11 mouse cellular contexts compared by ENCODE assay signal in the genomic region with DNA sequence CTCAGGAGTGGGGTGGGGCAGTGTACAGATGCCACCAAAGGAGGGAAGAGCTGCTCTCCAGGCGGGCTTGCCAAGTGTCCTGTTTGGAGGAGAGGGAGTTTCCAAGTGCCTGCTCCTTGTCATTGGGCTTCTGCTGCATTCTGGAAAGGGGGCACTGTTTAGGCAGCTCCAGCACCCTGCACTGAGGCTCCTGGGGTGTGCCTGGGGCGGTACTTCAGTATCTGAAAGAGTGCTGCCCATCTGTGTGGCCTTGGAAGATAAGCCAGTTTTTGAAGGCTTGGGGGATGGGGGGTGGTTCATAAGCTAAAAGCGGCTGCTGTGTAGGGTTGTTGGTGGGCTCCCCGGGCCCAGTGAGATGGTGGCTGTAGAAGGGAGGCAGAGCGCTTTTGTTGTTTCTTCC. TPM values are rescaled to one million over a fixed set of nuclear protein-coding genes. Genes with fewer than 3 reads are reported as not detected.
A peak's percentile ranks its signal among the peaks of the same experiment; 100 is the strongest.
DNase-seq lines count a peak whose midpoint lies in the region; ATAC-seq and TF ChIP-seq lines count a peak whose summit lies in the region.
"Had no signal": no experiment of that assay in that cellular context is flagged by ENCODE, and none has a peak within 500 bp of the region (broad histone marks: within the 10 kb centered on the region; RNA-seq: fewer than 3 reads in every experiment).

No protein-coding gene starts in this region.

- H3K36me3 ChIP-seq in heart, embryonic 12.5 days = peaks cover 33% of the 10 kb centered on the region
- peaks cover 44% of the 10 kb centered on the region for H3K36me3 ChIP-seq in E14TG2a.4 (ENCODE audit: insufficient read depth, low read length)
- H3K36me3 ChIP-seq in liver, embryonic 16.5 days (ENCODE audit: control insufficient read depth, insufficient read depth) = peaks cover 38% of the 10 kb centered on the region
- peaks cover 15% of the 10 kb centered on the region; the same call in 1 of the 2 replicates for H3K36me3 ChIP-seq in thymus, adult 2 months (ENCODE audit: control insufficient read depth, insufficient read depth, low read length)

- no peak for TF ChIP-seq CTCF in E14TG2a.4 (conservative IDR thresholded peaks at IDR 0.05; ENCODE audit: low read length)
- no peak for TF ChIP-seq CTCF in thymus, adult 2 months (IDR thresholded peaks at IDR 0.05; ENCODE audit: borderline replicate concordance, control insufficient read depth, extremely low read depth, insufficient read depth, low read length, poor library complexity)

- DNase-seq in heart, adult 8-10 months (ENCODE audit: low spot score) = no peak
- DNase-seq in layer of hippocampus, postnatal 25 days (ENCODE audit: extremely low spot score in 1 of 2, low spot score in 1 of 2) = no peak
- DNase-seq in thymus, adult 2 months = no peak
- DNase-seq in embryo, embryonic 10 days (ENCODE audit: low spot score) = no peak
- DNase-seq: gastrocnemius, postnatal 36 days; lung, postnatal 4 days; thymus, postnatal 14 days had no signal

- H3K27ac ChIP-seq in heart, embryonic 12.5 days (ENCODE audit: poor library complexity, severe bottlenecking) = peak overlapping the region; percentile 74
- peak overlapping the region; percentile 99 for H3K27ac ChIP-seq in liver, embryonic 16.5 days (ENCODE audit: low read length)
- H3K27ac ChIP-seq in thymus, adult 2 months (ENCODE audit: control insufficient read depth, insufficient read depth, low read length) = no peak overlapping the region

- no peaks in the 10 kb centered on the region for H3K27me3 ChIP-seq in heart, embryonic 12.5 days (replicated peaks)
- H3K27me3 ChIP-seq in E14TG2a.4 (ENCODE audit: insufficient read depth, low read length) = no peaks in the 10 kb centered on the region
- H3K27me3 ChIP-seq in liver, embryonic 16.5 days (ENCODE audit: control insufficient read depth, insufficient read depth, low read depth, low read length) = no peaks in the 10 kb centered on the region
- no peaks in the 10 kb centered on the region for H3K27me3 ChIP-seq in thymus, adult 2 months (ENCODE audit: control insufficient read depth, insufficient read depth, low read length)

- ATAC-seq in heart, embryonic 12.5 days (ENCODE audit: insufficient number of reproducible peaks, low FRiP score) = peak; percentile 86
- ATAC-seq in common myeloid progenitor, adult 5-6 weeks (replicated peaks; ENCODE audit: low read depth, poor library complexity, severe bottlenecking) = peak; percentile 53
- peak; percentile 84 for ATAC-seq in liver, embryonic 16.5 days (ENCODE audit: low read depth)

- peak overlapping the region; percentile 27 for H3K4me2 ChIP-seq in heart, embryonic 12.5 days
- H3K4me2 ChIP-seq in liver, embryonic 16.5 days (ENCODE audit: low read depth, low read length) = peak overlapping the region; percentile 76

- WGBS in heart, embryonic 12.5 days = 57% methylated on average over 5 of the region's 5 CpGs
- WGBS in liver, embryonic 16.5 days (ENCODE audit: insufficient replicate concordance) = 17% methylated on average over 5 of the region's 5 CpGs
- WGBS in thymus, adult 2 months = 82% methylated on average over 5 of the region's 5 CpGs

- H3K4me3 ChIP-seq in heart, embryonic 12.5 days = no peak overlapping the region
- 0 out of 2 replicates have a peak overlapping the region, but pooled peaks have one; percentile 10 for H3K4me3 ChIP-seq in E14TG2a.4 (replicated peaks; ENCODE audit: low read length)
- peak overlapping the region; percentile 62 for H3K4me3 ChIP-seq in liver, embryonic 16.5 days (ENCODE audit: low read depth, low read length)
- H3K4me3 ChIP-seq in thymus, adult 2 months (ENCODE audit: control insufficient read depth, insufficient read depth, low read length) = no peak overlapping the region

- TF ChIP-seq POLR2A in thymus, adult 2 months (IDR thresholded peaks at IDR 0.05; ENCODE audit: control insufficient read depth, extremely low read depth, insufficient read depth, low read length, poor library complexity) = no peak

- H3K9me3 ChIP-seq in heart, embryonic 12.5 days (replicated peaks) = no peaks in the 10 kb centered on the region
- no peaks in the 10 kb centered on the region for H3K9me3 ChIP-seq in E14TG2a.4 (ENCODE audit: low read length)
- no peaks in the 10 kb centered on the region for H3K9me3 ChIP-seq in liver, embryonic 16.5 days (replicated peaks; ENCODE audit: control insufficient read depth, low read length)

- peak overlapping the region; percentile 18; the same call in 1 of the 2 replicates for H3K9ac ChIP-seq in heart, embryonic 12.5 days
- H3K9ac ChIP-seq in liver, embryonic 16.5 days (ENCODE audit: low read depth, low read length) = peak overlapping the region; percentile 84

- H3K4me1 ChIP-seq in heart, embryonic 12.5 days (replicated peaks) = peaks cover 16% of the 10 kb centered on the region
- H3K4me1 ChIP-seq in E14TG2a.4 (replicated peaks; ENCODE audit: low read depth, low read length) = peaks cover 83% of the 10 kb centered on the region
- peaks cover 65% of the 10 kb centered on the region for H3K4me1 ChIP-seq in liver, embryonic 16.5 days (ENCODE audit: control insufficient read depth, low read depth, low read length)
- H3K4me1 ChIP-seq in thymus, adult 2 months (replicated peaks; ENCODE audit: control insufficient read depth, insufficient read depth, low read length) = peaks cover 9% of the 10 kb centered on the region

RNA-seq across cellular contexts. Expression of a gene that starts 5.4 kb away (rescaled TPM):
- polyA plus RNA-seq in heart, embryonic 12.5 days (2016; fragmentation: Nextera tagmentation; extraction: Ambion mirVana) = 24.9 and 26.2 TPM in 2 replicates
- total RNA-seq in heart, adult 8-10 months (2022) = 10 to 100 TPM; 20.0 to 23.2 (median 21.8) TPM
- 31.2 and 41.1 TPM in 2 replicates for total RNA-seq in common myeloid progenitor, adult 5-6 weeks (2017)
- polyA plus RNA-seq in liver, embryonic 16.5 days (2015; fragmentation: Nextera tagmentation; extraction: Ambion mirVana) = 113 and 118 TPM in 2 replicates
- total RNA-seq in layer of hippocampus, postnatal 25 days (2021) = 10 to 100 TPM; 23.2 to 32.4 TPM
- 67.8 and 79.9 TPM in 2 replicates for polyA plus RNA-seq in thymus, adult 2 months (2012; rRNA removed)

RNA-seq across cellular contexts. Expression of a gene that starts 11.9 kb away (rescaled TPM):
- polyA plus RNA-seq in heart, embryonic 12.5 days (2016; fragmentation: Nextera tagmentation; extraction: Ambion mirVana) = 764 and 771 TPM in 2 replicates
- 100 to 1,000 TPM; 429 to 518 (median 467) TPM for total RNA-seq in heart, adult 8-10 months (2022)
- 5,315 and 5,374 TPM in 2 replicates for total RNA-seq in common myeloid progenitor, adult 5-6 weeks (2017)
- polyA plus RNA-seq in liver, embryonic 16.5 days (2015; fragmentation: Nextera tagmentation; extraction: Ambion mirVana) = 727 and 769 TPM in 2 replicates
- total RNA-seq in layer of hippocampus, postnatal 25 days (2021) = 100 to 1,000 TPM; 415 to 483 TPM
- 5,416 and 5,545 TPM in 2 replicates for polyA plus RNA-seq in thymus, adult 2 months (2012; rRNA removed)

RNA-seq across cellular contexts. Expression of a gene that starts 23.7 kb away (rescaled TPM):
- polyA plus RNA-seq in heart, embryonic 12.5 days (2016; fragmentation: Nextera tagmentation; extraction: Ambion mirVana) = not detected in 2 replicates
- not detected for total RNA-seq in heart, adult 8-10 months (2022)
- total RNA-seq in common myeloid progenitor, adult 5-6 weeks (2017) = not detected in 2 replicates
- polyA plus RNA-seq in liver, embryonic 16.5 days (2015; fragmentation: Nextera tagmentation; extraction: Ambion mirVana) = 0.07 TPM in 1 of 2 replicates, not detected in the other
- total RNA-seq in layer of hippocampus, postnatal 25 days (2021) = not detected
- 19.2 and 21.0 TPM in 2 replicates for polyA plus RNA-seq in thymus, adult 2 months (2012; rRNA removed)
- total RNA-seq: gastrocnemius, postnatal 36 days had no signal

RNA-seq across cellular contexts. Expression of a gene that starts 33.9 kb away (rescaled TPM):
- 0.12 TPM in 1 of 2 replicates, not detected in the other for polyA plus RNA-seq in heart, embryonic 12.5 days (2016; fragmentation: Nextera tagmentation; extraction: Ambion mirVana)
- under 1 TPM in 3 of 4 experiments, not detected in 1; 0.16 to 0.53 (median 0.33) TPM for total RNA-seq in heart, adult 8-10 months (2022)
- total RNA-seq in common myeloid progenitor, adult 5-6 weeks (2017) = not detected in 2 replicates
- not detected in 2 replicates for polyA plus RNA-seq in liver, embryonic 16.5 days (2015; fragmentation: Nextera tagmentation; extraction: Ambion mirVana)
- 100 to 1,000 TPM; 605 to 677 TPM for total RNA-seq in layer of hippocampus, postnatal 25 days (2021)
- 0.48 TPM in 1 of 2 replicates, not detected in the other for polyA plus RNA-seq in thymus, adult 2 months (2012; rRNA removed)
- total RNA-seq: gastrocnemius, postnatal 36 days had no signal

RNA-seq across cellular contexts. Expression of a gene that starts 45.9 kb away (rescaled TPM):
- 4.4 and 4.9 TPM in 2 replicates for polyA plus RNA-seq in heart, embryonic 12.5 days (2016; fragmentation: Nextera tagmentation; extraction: Ambion mirVana)
- 1 to 10 TPM in 2 of 4 experiments, under 1 TPM in 2; 0.89 to 1.3 (median 1.1) TPM for total RNA-seq in heart, adult 8-10 months (2022)
- total RNA-seq in common myeloid progenitor, adult 5-6 weeks (2017) = 7.5 and 9.4 TPM in 2 replicates
- 3.1 and 3.2 TPM in 2 replicates for polyA plus RNA-seq in liver, embryonic 16.5 days (2015; fragmentation: Nextera tagmentation; extraction: Ambion mirVana)
- 10 to 100 TPM; 31.0 to 37.4 TPM for total RNA-seq in layer of hippocampus, postnatal 25 days (2021)
- 5.1 and 7.5 TPM in 2 replicates for polyA plus RNA-seq in thymus, adult 2 months (2012; rRNA removed)

Comparison
In these comparisons a context has a peak if more than half of its experiments do, and no peak if none do; other contexts are left out.
1. H3K4me3 ChIP-seq: peak in E14TG2a.4 (single experiment) and liver, embryonic 16.5 days (single experiment); none in heart, embryonic 12.5 days (single experiment) and thymus, adult 2 months (single experiment).
2. RNA of a gene that starts 11.9 kb away (total RNA-seq): 5,315 to 5,374 TPM in common myeloid progenitor, adult 5-6 weeks; 429 to 518 TPM in heart, adult 8-10 months and 415 to 483 TPM in layer of hippocampus, postnatal 25 days; every median in the first group is over 10 times any median in the second.
3. Peak in every context shown above with its lines, with median percentiles within 50 percentile points of each other: ATAC-seq.